Mouse (Mus musculus): Measurements from ENCODE around the gene Dnm1l. TPM values are rescaled to one million over a fixed set of nuclear protein-coding genes. Genes with fewer than 3 reads are reported as not detected.

The Dnm1l gene
- 1.3 and 9.9 TPM in 2 replicates for polyA plus RNA-seq (2012; ENCODE audit: low replicate concordance)

GRCm38 (mm10) chr16:16358481-16359100 lies at the start of gene Dnm1l:
Gene Dnm1l (minus strand): TSS chr16:16358959.

DNA sequence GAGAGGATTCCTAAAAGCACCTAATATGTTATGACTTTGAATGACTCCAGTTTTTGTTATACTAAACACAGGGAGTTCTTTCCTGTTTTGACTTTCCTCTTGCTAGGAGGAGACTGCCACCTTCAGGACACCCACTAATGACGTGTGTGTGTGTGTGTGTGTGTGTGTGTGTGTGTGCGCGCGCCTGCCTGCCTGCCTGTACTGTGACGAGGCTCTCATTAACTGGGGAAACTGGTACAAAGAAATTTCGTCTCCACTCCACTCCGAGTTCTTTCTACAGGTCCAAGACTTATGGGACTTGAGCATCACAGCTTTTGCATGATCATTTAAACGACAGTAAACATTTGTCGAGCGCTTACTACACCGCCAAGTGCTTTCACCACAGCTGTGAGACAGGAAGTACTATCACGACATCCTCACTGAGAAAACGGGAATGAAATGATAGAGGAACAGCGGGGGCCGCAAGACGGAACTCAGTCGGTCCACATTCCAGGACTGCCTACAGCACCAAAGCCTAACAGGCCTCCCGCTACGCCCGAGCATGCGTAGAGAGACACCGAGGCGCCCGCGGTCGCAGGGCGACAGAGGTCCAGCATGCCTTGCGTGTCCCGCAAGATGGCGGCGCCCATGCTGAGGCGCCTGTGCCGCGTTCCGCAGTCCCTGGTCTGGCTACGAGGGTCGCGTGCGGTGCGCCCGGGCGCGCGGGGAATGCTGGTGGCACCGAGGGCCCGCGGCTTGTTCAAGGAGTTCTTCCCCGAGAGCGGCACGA lies 56.2 kb downstream of the Dnm1l start, which contains the start of gene Yars2:
Yars2 (plus strand) TSS at position 597 of the 769 bp plus-strand sequence.

Other genes starting within 250 kb of the Dnm1l start
- 7.0 and 9.3 TPM in 2 replicates for gene Pkp2, start 145.6 kb downstream of the Dnm1l start, polyA plus RNA-seq (2012; ENCODE audit: low replicate concordance)
- 73.3 and 89.3 TPM in 2 replicates for gene Yars2, start 56.0 kb downstream of the Dnm1l start, polyA plus RNA-seq (2012; ENCODE audit: low replicate concordance)
- gene Fgd4, start 241.6 kb upstream of the Dnm1l start, polyA plus RNA-seq (2012; ENCODE audit: low replicate concordance): 0.15 and 0.23 TPM in 2 replicates

Data from leukemia stem cell, adult 10-12 weeks (primary cell).